Mouse (Mus musculus) lung, postnatal 25 days (tissue): Measurements from ENCODE around the gene Jup.

Source experiments
- DNase-seq: peaks from one replicate; pipeline ENCODE4 v3.0.0; 2022; ENCODE audit warnings: low spot score

The Jup gene

DNA sequence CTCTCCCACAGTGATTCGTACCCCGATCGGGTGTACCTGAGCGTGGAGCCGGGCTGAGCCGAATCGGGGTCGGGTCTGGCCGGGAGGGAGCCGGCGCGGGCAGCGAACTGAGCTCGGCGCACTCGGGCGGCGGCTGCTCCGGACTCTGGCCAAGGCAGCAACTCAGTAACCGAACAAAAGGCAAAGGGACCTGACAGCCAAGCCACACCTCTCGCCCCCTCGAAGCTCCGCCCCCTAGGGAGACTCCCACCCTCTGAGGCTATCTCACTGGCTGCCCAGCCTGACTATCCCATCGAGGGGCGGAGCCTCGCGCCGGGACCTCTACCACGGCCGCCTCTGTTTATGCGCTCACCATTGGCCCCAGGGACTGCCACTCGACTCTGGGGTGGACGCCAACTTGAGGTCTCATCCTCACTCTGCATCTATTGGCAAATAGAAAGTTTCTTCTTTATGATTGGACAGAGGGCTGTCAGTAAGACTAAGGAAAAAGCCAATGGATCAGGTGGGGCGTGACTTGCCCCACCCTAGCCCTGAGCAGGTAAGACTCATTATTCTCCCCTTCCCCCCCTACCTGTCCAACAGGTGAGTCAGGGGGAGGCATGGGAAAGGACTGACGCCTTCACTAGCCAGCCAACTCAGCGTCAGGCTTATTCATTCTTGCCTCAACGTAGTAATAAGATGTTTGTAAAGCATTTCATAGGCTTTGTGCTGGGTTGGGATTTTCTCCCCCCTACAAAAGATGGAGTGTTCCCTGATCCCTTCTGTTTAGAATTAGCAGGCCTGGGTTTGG is at the start of gene Jup:
Gene Jup, minus strand, starts transcription at position 164 of the 790 bp plus-strand sequence.
- DNase-seq = peak; percentile 100

- DNase-seq = no peak
Observed at GRCm38 (mm10) chr11:100442625-100443024, 45.1 kb upstream of the Jup start.

DNA sequence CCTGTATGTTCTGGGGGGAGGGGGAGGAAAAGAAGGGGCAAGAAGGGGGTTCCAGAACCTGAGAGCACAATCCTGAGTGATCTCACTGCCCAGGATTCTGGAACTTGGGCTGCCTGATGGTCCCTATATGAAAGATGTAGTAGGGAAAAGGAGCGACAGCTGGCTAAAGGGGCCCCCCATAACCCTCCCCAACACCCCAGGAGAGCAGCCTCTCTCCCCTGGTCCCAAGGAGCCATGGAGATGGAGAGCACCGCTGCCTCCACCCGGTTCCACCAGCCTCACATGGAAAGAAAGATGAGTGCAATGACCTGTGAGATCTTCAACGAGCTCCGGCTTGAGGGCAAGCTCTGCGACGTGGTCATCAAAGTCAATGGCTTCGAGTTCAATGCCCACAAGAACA is 44.2 kb upstream of the Jup start, which contains the start of the genes Nt5c3b and Klhl10:
Gene Nt5c3b, minus strand, starts transcription at position 12 of the 400 bp plus-strand sequence.
Gene Klhl10, plus strand, starts transcription at position 121 of the 400 bp plus-strand sequence.
- DNase-seq = no peak

DNA sequence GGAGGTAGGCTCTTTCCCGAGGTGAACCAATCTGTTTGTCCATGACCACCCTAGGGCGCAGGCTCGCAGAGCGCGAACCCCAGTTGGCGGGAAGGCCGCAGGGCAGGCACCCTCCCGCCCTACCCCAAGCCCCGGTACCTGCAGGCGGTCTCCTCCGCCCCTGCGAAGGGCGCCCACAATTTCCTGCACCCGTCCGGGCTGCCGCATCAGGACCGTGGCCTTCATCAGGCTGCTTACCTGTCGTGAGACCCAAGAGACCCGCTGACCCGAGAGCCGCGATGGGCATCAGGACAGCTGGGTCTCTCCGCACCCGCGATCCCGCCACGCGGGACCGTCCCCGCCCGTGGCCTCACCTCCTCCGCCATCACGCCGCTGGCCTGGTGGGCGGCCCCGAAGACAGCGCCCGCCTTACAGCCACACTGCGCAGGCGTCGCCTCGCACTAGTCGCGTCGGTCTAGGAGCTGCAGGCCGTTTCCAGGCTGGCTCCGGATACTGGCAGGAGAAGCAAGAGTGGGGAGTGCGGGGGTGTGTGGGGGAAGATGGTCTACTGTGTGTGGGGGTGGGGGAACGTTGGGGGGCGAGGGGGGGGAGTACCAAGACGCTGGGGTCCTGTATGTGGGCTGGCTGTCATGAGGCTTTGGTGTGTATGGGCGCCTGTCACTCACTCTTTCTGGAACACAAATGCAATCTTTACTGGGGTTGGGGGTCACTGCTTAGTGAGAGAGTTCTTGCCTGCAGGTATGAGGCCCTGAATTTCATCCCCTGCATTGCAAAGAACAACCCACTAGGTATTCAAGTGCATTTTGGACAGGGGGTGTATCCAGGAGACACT is 43.3 kb upstream of the Jup start:
- DNase-seq = peak; percentile 87

DNA sequence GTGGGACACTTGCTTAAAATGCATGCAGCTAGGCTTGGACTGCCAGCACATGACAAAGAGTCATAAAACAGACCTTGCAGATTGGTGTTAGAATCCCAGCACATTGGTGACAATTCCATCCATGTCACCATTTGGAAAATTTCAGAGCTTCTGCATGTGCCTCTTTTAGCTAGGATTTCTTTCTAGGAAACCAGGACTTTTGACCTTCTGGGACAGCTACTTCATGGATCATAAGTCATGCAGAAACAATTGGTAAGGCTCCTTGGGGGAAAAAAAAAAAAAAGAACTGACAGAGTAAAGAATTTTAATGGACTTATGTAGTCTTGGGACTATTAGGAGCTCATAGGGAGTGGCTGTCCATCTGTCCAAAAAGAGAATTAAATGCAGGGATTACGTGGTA is 40.3 kb upstream of the Jup start:
- no peak for DNase-seq

DNA sequence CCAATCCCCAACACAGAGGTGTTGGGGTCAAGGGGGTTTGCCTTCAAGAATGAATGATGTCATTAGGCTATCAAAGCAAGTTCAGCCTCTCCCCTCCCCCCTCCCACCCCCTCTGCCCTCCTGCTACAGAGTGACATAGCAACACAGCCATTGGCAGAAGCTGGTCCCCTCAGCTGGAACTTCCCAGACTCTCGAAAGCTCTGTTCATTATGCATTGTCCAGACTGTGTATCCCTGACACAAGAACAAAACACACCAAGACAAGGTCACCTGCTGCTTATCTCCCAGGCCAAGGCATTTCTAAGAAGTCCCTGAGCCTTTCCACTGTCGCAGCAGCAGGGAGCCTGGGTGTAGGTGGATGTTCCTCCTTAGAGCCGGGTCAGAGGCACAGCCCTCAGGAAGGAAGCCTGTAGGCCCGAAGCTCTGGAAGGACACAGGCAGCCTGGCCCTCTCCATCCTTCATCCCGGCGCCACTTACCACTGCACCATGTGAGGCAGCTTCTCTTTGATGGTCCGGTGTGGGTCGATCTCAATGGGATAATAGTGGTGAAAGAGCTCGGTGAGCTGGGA is 38.2 kb upstream of the Jup start:
- DNase-seq = no peak

DNA sequence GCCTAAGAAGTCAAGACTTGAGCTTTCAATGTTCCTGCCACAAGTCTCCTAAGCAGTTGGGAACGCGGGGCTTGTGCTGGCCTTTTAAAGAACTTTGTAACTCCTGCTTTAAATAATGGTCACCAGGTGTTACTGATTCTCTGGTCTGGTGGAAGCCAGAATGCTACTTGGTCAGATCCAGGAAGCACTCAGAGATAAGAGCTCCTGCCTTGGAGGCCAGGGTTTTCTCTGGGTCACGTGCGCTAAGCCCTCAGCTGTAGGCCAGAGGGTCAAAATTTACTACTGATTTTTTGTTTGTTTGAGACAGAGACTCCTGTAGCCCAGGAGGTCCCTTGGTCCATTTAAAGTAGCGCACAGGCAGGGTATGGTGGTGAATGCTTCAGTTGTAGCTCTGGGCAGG is 34.4 kb upstream of the Jup start:
- peak; percentile 47 for DNase-seq

- no peak for DNase-seq
Observed at GRCm38 (mm10) chr11:100430052-100430451, 32.5 kb upstream of the Jup start.

DNA sequence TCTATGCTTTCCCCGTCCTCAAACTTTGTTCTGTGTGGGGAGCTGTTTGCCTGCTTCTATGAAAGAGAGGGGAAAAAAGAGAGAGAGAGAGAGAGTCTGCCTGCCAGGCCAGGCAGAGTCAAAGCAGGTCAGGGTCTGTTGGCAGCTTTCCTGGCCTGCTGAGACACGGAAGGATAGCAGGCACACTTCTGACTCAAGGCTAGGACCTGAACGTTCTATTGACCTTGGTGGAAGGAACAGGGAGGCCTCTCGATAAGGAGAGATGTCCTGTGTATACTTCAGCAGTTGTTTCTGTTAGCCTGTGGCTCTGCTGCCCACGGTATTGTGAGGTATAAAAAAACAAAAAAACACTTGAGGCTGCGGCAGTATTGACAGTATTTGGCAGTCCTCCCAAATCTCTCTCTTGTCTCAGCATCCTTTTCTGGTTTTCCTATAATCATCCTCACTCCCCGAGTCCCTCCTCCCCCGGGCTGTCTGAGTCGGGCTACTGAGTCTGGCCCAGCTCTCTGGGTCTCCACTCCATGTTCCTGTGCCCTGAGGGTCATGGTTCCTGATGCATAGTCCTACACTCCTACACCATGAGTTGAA is 31.1 kb upstream of the Jup start:
- no peak for DNase-seq

- no peak for DNase-seq
Observed at GRCm38 (mm10) chr11:100426820-100427219, 29.3 kb upstream of the Jup start.

DNA sequence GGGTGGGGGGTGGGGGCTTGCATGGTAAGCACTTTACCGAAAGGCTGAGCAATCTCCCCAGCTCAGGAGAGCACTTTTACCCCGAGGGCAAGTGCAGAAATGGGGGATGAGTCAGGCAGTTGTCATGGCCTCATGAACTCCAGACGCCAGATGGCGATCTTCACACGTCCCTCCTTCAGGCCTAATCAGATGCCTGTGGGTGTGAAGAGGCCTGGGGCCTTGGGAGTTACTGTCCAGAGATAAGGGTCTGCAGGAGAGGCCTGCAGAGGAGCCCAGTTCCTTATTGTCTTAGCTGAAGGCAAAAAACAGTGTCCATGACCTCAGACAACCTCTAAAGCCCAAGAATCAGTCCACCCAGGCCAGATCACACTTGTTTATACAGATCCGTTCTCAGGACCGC is 28.3 kb upstream of the Jup start:
- DNase-seq = peak; percentile 77

DNA sequence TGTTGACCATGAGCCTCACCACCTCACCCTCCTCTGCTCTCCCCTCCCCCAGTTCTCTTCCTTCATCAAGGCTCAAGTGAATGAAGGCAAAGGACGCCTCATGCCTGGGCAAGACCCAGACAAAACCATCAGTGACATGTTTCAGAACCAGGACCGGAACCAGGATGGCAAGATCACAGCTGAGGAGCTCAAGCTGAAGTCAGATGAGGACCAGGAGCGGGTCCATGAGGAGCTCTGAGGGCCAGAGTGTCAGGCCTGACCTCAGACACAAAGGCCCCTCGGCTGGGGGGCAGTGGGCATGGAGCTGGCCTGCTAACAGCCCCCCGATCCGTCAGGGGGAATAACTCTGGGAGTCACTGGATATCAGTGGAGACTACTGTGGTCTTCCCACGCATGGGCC is 26.3 kb upstream of the Jup start:
- no peak for DNase-seq

DNA sequence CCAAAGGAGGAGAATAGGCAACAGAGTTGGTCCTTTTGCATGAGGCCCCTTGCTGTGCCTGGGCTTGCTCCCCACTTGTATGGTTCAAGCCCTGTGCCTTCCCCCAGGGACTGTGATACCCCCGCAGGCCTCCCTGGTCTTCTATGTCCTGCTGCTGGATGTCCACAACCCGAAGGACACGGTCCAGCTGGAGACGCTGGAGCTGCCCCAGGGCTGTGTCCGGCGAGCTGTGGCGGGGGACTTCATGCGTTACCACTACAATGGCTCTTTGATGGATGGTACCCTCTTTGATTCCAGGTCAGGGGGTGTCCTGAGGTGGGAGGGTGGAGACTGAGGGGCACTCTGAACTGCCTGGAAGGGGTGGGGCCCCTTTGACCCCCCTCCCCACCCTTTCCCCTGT is 24.0 kb upstream of the Jup start:
- no peak for DNase-seq

DNA sequence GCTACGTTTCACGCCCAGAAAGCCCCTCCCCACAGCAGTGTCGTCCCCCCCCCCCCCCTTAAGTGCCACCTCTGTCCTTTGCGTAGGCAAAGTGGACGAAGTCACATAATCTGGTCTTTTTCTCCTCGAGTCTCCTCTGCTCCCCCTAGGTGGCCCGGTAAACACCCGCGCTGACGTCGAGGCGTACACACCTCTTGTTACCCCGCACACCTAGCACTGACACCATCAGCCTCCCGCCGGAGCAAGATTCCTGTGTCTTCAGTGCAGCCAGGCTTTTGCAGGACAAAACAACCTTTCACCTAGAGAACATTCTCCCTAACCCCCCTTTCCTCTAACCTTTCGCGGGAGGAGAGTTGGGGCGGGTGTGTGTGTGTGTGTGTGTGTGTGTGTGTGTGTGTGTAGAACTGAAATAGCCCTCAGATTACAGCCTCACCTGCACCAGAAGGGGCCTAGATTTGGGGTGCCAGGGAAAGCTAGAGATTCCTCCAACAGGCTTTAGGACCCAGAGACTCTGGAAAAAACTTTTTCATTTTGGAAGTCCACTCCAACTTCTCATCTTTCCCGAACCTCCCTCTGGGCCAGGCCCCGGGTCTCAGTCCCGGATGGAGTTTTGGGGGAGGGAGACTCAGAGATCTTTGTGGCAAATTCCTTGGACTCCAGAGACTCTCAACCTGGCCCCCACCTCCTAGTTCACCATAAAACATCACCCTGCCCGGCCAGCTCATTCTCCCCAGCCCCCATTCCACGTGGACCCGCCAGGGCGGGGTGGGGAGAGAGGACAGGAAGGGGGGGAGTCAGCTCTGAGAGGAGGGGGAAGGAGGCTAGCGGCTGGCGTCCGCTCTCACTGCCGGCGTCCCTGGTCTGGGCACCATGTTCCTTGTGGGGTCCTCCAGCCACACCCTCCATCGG is 17.6 kb upstream of the Jup start, which contains the start of gene Fkbp10:
Gene Fkbp10, plus strand, starts transcription at position 784 of the 909 bp plus-strand sequence.
- DNase-seq = no peak

- peak; percentile 86 for DNase-seq
Observed at GRCm38 (mm10) chr11:100414021-100414913, 16.7 kb upstream of the Jup start, which contains the start of gene P3h4. P3h4 (minus strand) TSS chr11:100414836.

DNA sequence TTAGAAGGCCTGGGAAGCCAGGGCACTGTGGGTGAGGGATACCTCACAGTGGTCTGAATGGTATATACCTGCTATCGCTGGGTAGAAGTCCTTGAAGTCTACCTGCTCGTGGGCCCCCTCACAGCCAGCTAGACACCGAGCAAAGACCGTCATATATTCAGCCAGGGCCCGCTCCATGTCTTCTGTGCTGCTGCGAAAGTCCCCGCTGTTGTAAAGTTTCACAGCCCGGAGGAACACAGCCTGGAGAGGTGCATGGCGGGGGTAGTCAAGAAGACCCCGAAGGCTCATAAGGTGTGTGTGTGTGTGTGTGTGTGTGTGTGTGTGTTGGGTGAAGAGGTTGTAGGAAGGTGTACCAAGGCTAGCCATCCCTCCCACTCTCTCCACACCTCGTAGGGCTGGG is 16.0 kb upstream of the Jup start:
- DNase-seq = no peak

DNA sequence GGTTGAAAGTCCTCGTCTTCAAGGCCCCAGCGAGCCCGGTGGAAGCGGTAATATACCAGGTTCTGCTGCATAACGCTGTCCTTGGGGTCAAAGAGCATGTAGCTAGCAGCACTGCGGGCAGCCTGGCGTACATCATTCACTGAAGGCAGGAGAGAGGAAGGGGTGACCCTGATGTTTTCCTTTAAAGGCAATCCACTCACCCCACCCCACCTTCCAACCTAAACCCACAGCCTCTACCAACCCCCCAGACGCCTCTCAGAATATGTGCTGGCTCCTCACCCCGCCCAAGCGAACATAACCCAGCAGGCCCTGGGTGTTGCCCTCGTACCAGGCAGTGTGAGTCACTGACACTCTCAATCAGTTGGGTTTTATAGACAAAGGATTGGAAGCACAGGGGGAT is 14.2 kb upstream of the Jup start:
- no peak for DNase-seq

DNA sequence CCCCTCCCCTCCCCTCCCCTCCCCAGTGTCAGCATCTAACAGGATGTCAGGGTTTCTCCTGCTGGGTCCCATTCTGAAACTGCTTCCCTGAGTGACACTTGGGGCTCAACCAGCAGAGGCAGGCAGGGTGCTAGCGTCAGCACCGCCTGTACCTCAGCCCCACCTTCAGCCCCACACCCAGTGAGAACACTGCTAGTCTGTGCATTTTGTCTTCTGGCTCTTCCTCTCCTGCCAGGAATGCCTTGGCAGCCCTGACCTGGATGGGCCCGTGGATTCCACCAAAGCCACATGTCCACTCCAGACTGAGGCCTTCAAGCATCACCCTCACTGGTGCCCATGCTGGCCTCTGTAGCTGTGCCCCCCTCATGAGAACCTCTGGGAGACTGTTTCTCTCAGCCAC is 12.1 kb upstream of the Jup start:
- no peak for DNase-seq

- no peak for DNase-seq
Observed at GRCm38 (mm10) chr11:100408835-100409462, 11.4 kb upstream of the Jup start.
